Mouse (Mus musculus): ENCODE results near the gene Lrrn4.

Gene Lrrn4

DNA sequence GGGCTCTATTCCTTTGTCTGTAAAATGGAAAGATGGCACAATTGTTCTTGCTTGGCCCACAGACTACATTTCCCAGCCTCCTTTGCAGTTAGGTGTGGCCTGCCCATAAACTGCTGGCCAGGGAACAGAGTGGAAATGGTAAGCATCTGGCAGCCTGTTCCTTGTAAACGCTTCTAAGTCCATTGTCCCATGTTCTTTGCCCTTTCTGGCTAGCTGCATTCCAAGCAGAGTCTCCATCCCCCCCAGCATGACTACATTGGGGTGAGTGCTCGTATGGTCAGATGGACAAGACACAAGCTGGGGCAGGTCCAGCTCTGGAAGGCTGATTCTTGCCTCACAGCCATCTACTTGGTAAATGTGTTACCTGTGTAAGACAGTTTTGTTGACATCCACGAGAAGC, 9.0 kb downstream of the Lrrn4 start:
- DNase-seq (ENCODE audit: extremely low spot score), result no peak

DNA sequence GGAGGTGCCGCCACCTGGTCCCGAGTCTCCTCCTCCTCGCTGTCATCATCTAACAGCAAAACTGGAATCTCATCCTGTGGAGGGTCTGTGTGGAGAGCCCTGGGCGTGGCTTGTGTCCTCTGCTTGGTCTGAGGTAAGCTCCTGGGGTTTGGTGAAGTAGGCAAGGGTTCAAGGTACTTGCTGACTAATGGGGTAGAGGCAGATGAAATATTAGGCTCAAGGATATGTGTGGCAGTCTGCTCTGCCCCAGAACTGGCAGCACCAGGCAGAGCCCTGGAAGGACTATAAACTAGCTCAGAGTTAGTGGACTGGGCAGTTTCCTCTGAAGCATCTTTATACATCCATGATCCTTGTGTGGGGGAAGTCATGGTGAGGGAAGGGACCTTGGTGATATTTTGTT, 10.4 kb downstream of the Lrrn4 start:
- DNase-seq (ENCODE audit: extremely low spot score), result no peak

DNA sequence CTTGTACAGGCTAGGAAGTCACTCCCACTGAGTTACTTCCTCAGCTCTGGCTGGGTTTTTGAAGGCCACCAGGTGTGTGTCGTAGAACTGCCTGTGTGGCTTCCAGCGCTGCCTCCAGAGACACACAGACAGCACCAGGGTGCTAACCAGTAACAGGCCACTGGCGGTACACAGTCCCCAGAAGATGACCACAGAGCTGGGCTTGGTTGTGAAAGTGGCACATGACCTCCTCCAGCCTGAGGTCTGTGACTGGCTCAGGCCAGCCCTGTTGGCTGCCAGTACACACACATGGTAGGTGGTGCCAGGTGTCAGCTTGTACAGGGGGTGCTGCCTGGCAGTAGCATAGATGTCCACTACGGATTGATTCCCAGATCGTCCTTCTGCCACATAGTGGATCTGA, 11.0 kb downstream of the Lrrn4 start:
- DNase-seq (ENCODE audit: extremely low spot score), result no peak

DNA sequence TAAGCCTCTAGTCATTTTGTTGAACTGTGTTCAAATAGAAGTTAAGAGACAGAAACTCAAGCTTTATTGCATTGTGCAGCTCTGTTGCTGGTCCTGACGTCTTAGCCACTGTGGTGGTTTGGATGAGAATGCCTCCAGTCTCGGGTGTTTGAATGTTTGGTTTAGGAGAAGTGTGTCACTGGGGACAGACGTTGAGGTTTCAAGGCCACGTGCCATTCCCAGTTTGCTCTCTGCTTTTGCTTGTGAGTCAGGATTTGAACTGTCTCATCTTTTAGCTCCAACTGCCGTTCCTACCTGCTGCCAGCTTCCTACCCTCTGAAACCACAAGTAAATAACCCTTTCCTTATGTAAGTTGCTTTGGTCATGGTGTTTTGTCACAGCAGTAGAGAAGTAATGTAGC, 13.2 kb downstream of the Lrrn4 start:
- no peak for DNase-seq (ENCODE audit: extremely low spot score)

DNA sequence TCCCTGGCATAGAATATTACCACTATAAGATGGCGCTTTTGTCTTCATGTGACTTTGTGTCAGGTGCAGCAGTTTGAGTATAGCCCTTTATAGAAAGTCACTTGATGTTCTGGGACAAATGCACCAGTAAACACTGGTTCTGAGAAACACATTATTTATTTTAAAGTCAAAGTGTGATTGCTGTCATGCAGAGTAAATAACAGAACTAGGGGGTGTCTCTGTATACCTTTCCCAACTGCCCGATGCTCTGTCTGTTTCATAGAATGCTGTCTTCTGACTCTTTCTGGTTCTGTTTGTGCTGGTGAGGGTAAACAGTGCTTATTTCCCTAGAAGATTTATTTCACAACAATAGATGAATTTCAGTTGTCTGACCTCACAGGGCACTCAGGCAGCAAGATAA, 17.4 kb downstream of the Lrrn4 start:
- no peak for DNase-seq (ENCODE audit: extremely low spot score)

DNA sequence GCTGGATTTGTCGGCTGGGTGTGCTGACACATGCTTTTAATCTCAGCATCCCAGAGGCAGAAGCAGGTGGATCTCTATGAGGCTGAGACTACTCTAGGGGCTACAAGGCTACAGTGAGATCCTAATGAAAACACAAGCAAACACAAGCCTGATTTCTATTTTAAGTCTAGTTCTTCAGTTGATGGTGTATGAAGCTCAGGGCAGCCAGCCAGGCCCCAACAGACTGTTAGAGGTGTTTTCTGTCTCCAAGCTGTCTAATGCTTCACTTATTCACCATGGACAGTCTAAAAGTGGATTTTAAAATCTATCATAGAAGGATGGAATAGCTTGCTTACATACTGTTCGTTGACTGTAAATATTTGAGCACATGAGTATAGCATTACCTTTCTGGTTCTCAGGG, 19.2 kb downstream of the Lrrn4 start:
- DNase-seq (ENCODE audit: extremely low spot score), result no peak

DNA sequence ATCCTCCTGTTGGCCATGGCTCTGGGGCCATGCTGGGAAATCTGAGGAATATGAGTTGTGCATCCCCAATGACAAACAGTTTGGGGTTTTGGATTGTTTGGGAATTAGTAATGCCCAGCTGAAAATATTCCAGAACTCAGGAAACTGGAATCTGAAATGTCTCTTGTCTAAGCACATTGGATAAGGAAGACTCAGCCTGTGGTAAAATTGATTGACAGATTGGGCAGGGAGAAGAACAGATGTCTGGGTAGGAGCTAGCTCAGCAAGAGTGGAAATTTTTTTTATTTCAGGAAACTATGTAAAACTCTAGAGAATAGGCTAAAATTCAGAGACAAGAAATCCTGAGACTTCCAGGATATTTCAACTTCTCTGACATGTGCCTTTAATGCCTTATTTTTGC, 20.3 kb downstream of the Lrrn4 start:
- DNase-seq (ENCODE audit: extremely low spot score), result no peak

DNA sequence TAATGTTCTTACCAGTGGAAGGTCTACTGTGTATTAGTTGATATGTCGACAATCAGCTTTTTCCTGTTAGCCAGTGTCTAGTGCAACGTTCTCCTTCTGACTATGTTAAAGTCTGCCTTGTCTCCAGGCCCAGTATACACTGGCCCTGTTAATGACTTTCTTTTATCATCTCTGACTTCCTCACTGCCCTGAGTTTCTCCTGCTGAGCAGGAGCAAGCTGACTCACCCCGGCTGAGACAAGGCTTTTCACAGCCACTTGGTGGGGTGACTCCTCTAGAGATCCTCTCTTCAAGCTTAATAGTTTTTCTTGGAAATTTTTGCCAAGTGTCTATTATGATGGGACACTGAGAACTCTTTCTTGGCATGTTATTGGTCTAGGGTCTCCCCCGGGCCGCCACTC, 24.4 kb downstream of the Lrrn4 start:
- no peak for DNase-seq (ENCODE audit: extremely low spot score)

DNA sequence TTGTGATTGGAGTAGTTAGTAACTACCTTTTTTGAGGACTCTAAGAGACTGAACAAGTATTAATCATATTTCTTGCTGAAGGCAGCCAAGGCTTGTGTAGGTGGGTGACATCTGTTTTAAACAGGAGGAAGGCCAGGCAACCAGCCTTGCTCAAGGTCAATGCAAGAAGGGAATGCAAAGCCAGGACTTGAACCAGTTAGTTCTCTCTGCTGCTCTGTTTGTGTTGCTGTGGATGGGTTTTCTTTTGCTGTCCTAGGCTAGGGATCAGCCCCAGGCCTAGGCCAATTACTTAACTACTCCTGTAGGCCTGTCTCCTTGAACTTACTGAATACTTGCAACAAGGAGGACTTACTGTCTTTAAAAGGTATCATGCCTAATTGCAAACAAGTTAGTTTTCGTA, 27.6 kb downstream of the Lrrn4 start:
- DNase-seq (ENCODE audit: extremely low spot score), result no peak

DNA sequence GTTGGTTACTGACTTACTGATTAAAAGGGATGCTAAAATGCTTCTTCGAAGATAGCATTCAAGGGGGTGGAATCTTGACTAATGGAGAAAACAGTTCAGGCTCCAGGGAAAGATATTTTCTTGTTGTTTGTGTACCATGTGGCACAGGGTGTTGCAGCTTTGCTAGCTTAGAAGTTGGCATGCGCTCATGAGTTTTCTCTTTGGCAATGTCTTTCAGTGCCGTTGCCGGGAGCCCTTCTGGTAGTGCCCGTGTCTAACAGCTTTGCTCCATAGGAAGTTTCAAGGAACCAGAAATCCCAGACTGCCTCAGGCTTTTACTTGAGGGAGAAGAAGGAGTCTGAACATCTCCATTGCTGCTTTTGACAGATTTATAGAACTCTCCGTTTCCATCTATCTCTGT, 31.6 kb downstream of the Lrrn4 start:
- no peak for DNase-seq (ENCODE audit: extremely low spot score)

DNA sequence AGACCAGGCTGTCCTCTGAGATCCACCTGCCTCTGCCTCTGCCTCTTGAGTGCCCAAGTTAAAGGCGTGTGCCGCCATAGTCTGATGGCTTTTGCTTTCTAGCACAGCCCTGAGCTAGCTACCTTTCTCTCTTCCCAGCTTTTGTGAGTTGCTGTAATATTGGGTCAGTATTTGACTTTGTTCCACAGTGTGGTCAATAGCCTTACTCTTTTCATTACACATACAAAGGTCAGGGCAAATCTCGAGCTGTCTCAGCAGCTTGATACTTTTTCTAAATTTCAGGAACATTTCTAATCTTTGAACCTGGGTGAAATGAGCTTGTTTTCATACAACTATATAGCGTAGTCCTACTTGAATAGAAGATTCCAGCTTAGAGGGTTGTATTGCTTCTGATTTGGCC, 32.3 kb downstream of the Lrrn4 start:
- no peak for DNase-seq (ENCODE audit: extremely low spot score)

DNA sequence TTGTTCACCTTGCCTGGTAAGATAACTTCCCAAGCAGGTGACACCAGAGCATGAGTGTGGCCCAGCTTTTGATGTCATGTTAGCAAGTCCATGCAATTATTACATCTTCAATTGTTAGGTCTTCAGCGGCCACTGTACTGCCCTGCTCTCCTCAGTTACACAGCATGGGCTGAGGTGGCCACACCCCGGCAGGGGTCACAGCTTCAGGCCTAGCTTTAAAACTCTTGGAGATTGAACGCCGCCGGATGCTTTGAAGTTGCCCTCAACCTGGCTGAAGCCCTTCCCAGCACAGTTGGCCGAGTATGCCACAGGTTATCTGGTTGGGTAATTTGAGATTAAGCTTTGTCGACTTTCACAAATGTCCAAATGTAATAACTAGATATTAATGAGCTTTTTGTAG, 33.1 kb downstream of the Lrrn4 start:
- peak; percentile 5 for DNase-seq (ENCODE audit: extremely low spot score)

DNA sequence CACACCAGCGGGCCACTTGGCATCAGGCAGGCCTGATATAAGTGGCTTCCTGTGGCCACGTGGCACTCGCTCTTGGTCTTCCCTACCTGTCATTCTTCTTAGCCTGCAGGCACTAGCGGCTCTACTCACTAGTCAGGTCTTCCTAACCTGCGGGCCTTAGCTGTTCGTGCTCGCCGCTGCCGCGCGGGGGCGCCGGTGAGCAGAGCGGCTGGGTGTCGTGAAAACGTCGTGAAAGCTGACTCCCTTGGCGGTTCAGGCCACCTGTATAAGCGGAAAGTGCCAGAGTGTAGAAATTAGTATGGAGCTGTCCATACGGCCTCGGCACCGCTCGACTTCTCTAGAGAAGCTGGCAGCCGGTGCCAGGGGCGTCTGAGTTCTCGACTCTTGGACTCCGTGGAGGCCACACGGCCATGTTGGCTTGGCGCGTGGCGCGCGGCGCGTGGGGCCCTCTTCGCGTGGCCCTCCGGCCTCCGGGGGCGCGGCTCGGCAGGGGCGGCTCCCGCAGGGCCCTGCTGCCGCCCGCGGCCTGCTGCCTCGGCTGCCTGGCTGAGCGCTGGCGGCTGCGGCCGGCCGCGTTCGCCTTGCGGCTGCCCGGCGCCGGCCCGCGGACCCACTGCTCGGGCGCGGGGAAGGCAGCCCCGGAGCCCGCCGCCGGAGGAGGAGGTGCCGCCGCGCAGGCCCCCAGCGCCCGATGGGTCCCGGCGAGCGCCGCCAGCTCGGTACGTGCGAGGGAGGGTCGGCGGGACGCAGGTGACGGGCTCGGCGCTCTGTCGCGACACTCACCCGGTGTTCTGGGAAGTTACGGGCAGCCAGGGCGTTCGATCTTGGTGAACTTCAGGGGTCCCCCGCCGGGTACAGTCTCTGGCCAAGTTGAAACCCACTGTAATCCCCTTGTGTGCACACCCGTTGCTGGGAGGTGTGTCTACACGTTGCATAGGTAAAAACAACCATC, 34.0 kb downstream of the Lrrn4 start, which contains the start of gene Crls1:
Crls1 (plus strand) TSS at position 260 of the 952 bp plus-strand sequence.
- DNase-seq (ENCODE audit: extremely low spot score), result peak; percentile 99

DNA sequence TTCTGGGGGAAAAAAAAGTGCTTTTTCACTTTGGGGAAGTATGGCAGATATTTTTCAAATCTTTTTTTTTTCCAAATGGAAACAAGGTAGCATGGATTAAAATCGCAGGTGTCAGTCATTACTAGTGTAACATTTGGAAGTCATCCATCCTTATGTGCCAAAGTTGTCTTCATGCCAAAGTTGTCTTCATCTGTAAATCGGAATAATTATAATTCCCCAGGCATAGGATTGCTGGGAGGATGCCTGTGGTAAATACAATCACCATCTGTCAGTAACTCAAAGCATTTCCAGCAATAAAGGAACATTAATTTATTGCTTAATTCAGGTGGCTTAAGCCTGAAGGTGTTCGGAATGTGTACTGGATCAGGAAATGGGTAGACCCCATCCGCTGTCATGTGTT, 39.6 kb downstream of the Lrrn4 start:
- DNase-seq (ENCODE audit: extremely low spot score), result no peak
